Mouse (Mus musculus) heart, embryonic 16.5 days (tissue): ENCODE results near the gene Qser1. TPM values are rescaled to one million over a fixed set of nuclear protein-coding genes. Genes with fewer than 3 reads are reported as not detected.
"Not testable (repeated sequence)": the region's sequence is repeated elsewhere in the genome, so short reads cannot be mapped to it uniquely, and the experiment has no call there.

Experiments
- ATAC-seq: fragments of 200-750 bp; cut with Nextera tagmentation; replicated peaks from 2 replicates; pipeline ENCODE4 v1.8.0; 2017; ENCODE audit warnings: moderate number of reproducible peaks; ENCODE audit not compliant: insufficient read depth, low FRiP score; ENCODE audit errors: extremely low read depth
- H3K27ac ChIP-seq: fragments of 300-500 bp; sonication (generic); 2 replicates; pipeline ENCODE4 v1.5.1; 2014; ENCODE audit warnings: mild to moderate bottlenecking, low read length, control low read depth, moderate library complexity
- H3K27me3 ChIP-seq: fragments of 300-500 bp; sonication (generic); 2 replicates; pipeline ENCODE4 v1.6.1; 2014; ENCODE audit warnings: low read length, mixed read lengths; ENCODE audit not compliant: control insufficient read depth, insufficient read depth
- H3K36me3 ChIP-seq: fragments of 300-500 bp; sonication (generic); 2 replicates; pipeline ENCODE4 v1.6.1; 2014; ENCODE audit not compliant: control insufficient read depth, insufficient read depth
- H3K4me1 ChIP-seq: fragments of 300-500 bp; sonication (generic); 2 replicates; pipeline ENCODE4 v1.6.1; 2014; ENCODE audit warnings: low read length, mixed read lengths; ENCODE audit not compliant: control insufficient read depth, insufficient read depth
- H3K4me2 ChIP-seq: fragments of 300-500 bp; sonication (generic); 2 replicates; pipeline ENCODE4 v1.6.1; 2014; ENCODE audit warnings: low read depth, mild to moderate bottlenecking, control low read depth, low read length
- H3K4me3 ChIP-seq: fragments of 300-500 bp; sonication (generic); 2 replicates; pipeline ENCODE4 v1.5.1; 2014; ENCODE audit warnings: mild to moderate bottlenecking, control low read depth, low read length
- H3K9ac ChIP-seq: fragments of 300-500 bp; sonication (generic); 2 replicates; pipeline ENCODE4 v1.6.1; 2014; ENCODE audit warnings: low read length, control low read depth
- H3K9me3 ChIP-seq: fragments of 300-500 bp; sonication (generic); replicated peaks from 2 replicates; pipeline ENCODE4 v1.6.1; 2016; ENCODE audit warnings: low read length; ENCODE audit not compliant: control insufficient read depth
- WGBS: fragments of 180-500 bp; shearing (Covaris S2); extraction: QIAGEN DNeasy Blood & Tissue Kit; methylation state at CpG from one replicate; pipeline ENCODE4 v1.1.7; 2014; 5-methylcytosine and 5-hydroxymethylcytosine counted together
- polyA plus RNA-seq: library from polyadenylated mRNA; unstranded; fragments of >200 nt; fragmentation: Nextera tagmentation; extraction: Ambion mirVana; gene quantifications from 2 replicates; pipeline ENCODE4 v1.2.1, GENCODE M21; 2015

Gene Qser1
- polyA plus RNA-seq, result 5.6 and 6.2 TPM in 2 replicates

GRCm38 (mm10) chr2:104816371-104816827 lies at the start of gene Qser1:
Qser1 (minus strand) TSS chr2:104816760.
- Histone ChIP-seq H3K27ac (peak within 1 kb of the TSS; percentile 98), H3K4me2 (peak within 1 kb of the TSS; percentile 94), H3K4me3 (peak within 1 kb of the TSS; percentile 89), H3K9me3 (no peaks in the 10 kb centered on the region), H3K4me1 (peaks cover 17% of the 10 kb centered on the region), H3K36me3 (no peaks in the 10 kb centered on the region), H3K9ac (peak within 1 kb of the TSS; percentile 98), H3K27me3 (no peaks in the 10 kb centered on the region)
- peak; percentile 47 for ATAC-seq
- under 1% methylated on average over 36 of the region's 50 CpGs for WGBS

GRCm38 (mm10) chr2:104864176-104864860 lies 47.8 kb upstream of the Qser1 start:
- Histone ChIP-seq H3K36me3 (no peaks in the 10 kb centered on the region), H3K4me2 (no peak overlapping the region), H3K9me3 (no peaks in the 10 kb centered on the region), H3K4me3 (no peak overlapping the region), H3K27me3 (no peaks in the 10 kb centered on the region), H3K4me1 (no peaks in the 10 kb centered on the region), H3K27ac (no peak overlapping the region), H3K9ac (no peak overlapping the region)
- 77% methylated on average over 4 of the region's 4 CpGs for WGBS
- ATAC-seq, result no peak

GRCm38 (mm10) chr2:104860426-104860825 lies 43.9 kb upstream of the Qser1 start:
- WGBS, result 75% methylated on average over 10 of the region's 10 CpGs
- no peak overlapping the region for H3K4me3 ChIP-seq

GRCm38 (mm10) chr2:104859060-104859459 lies 42.5 kb upstream of the Qser1 start:
- Histone ChIP-seq H3K27ac (no peak overlapping the region), H3K9ac (no peak overlapping the region), H3K4me1 (no peaks in the 10 kb centered on the region), H3K4me3 (no peak overlapping the region), H3K4me2 (no peak overlapping the region), H3K27me3 (no peaks in the 10 kb centered on the region), H3K9me3 (no peaks in the 10 kb centered on the region), H3K36me3 (no peaks in the 10 kb centered on the region)
- 76% methylated on average over 5 of the region's 5 CpGs for WGBS
- ATAC-seq, result no peak

More at GRCm38 (mm10) chr2:104860426-104860825, 43.9 kb upstream of the Qser1 start:
- Histone ChIP-seq H3K4me1 (no peaks in the 10 kb centered on the region), H3K9me3 (no peaks in the 10 kb centered on the region), H3K4me2 (no peak overlapping the region), H3K36me3 (no peaks in the 10 kb centered on the region), H3K27ac (no peak overlapping the region), H3K9ac (no peak overlapping the region), H3K27me3 (no peaks in the 10 kb centered on the region)
- ATAC-seq, result no peak

- not testable (repeated sequence) for H3K9me3 ChIP-seq, H3K36me3 ChIP-seq, H3K4me2 ChIP-seq, H3K4me1 ChIP-seq, H3K27ac ChIP-seq, H3K9ac ChIP-seq, H3K4me3 ChIP-seq, ATAC-seq, H3K27me3 ChIP-seq
- WGBS, result 91% methylated on average over 3 of the region's 3 CpGs
Measured at GRCm38 (mm10) chr2:104858083-104858482, 41.5 kb upstream of the Qser1 start.

GRCm38 (mm10) chr2:104856218-104856617 lies 39.7 kb upstream of the Qser1 start:
- no peak overlapping the region for H3K4me2 ChIP-seq
- no peak for ATAC-seq
- WGBS, result 49% methylated on average over 1 of the region's 1 CpGs

GRCm38 (mm10) chr2:104855732-104856131 lies 39.2 kb upstream of the Qser1 start:
- no peak overlapping the region for H3K9ac ChIP-seq
- H3K27me3 ChIP-seq, result peaks cover 6% of the 10 kb centered on the region; the same call in 1 of the 2 replicates
- no peak overlapping the region for H3K4me2 ChIP-seq
- no peaks in the 10 kb centered on the region for H3K4me1 ChIP-seq
- H3K36me3 ChIP-seq, result no peaks in the 10 kb centered on the region
- no peak overlapping the region for H3K27ac ChIP-seq
- no peaks in the 10 kb centered on the region for H3K9me3 ChIP-seq
- H3K4me3 ChIP-seq, result no peak overlapping the region
- WGBS, result 51% methylated on average over 3 of the region's 3 CpGs
- ATAC-seq, result no peak

More at GRCm38 (mm10) chr2:104856218-104856617, 39.7 kb upstream of the Qser1 start:
- H3K9me3 ChIP-seq, result no peaks in the 10 kb centered on the region
- H3K27me3 ChIP-seq, result 0 out of 2 replicates have a peak, but pooled peaks cover 3% of the 10 kb centered on the region
- no peak overlapping the region for H3K27ac ChIP-seq
- no peaks in the 10 kb centered on the region for H3K4me1 ChIP-seq
- no peaks in the 10 kb centered on the region for H3K36me3 ChIP-seq
- H3K4me3 ChIP-seq, result no peak overlapping the region
- no peak overlapping the region for H3K9ac ChIP-seq

GRCm38 (mm10) chr2:104854836-104855235 lies 38.3 kb upstream of the Qser1 start:
- H3K27ac ChIP-seq, result no peak overlapping the region
- 59% methylated on average over 1 of the region's 1 CpGs for WGBS

GRCm38 (mm10) chr2:104852546-104852945 lies 36.0 kb upstream of the Qser1 start:
- H3K4me2 ChIP-seq, result no peak overlapping the region
- no peaks in the 10 kb centered on the region for H3K36me3 ChIP-seq
- no peaks in the 10 kb centered on the region for H3K9me3 ChIP-seq
- no peak for ATAC-seq
- H3K27ac ChIP-seq, result no peak overlapping the region
- H3K4me1 ChIP-seq, result peaks cover 5% of the 10 kb centered on the region
- WGBS, result 87% methylated on average over 7 of the region's 7 CpGs
- no peak overlapping the region for H3K4me3 ChIP-seq
- H3K27me3 ChIP-seq, result peaks cover 6% of the 10 kb centered on the region; the same call in 1 of the 2 replicates
- no peak overlapping the region for H3K9ac ChIP-seq

More at GRCm38 (mm10) chr2:104854836-104855235, 38.3 kb upstream of the Qser1 start:
- Histone ChIP-seq H3K9ac (no peak overlapping the region), H3K27me3 (peaks cover 6% of the 10 kb centered on the region; the same call in 1 of the 2 replicates), H3K4me1 (peaks cover 2% of the 10 kb centered on the region; the same call in 1 of the 2 replicates), H3K36me3 (no peaks in the 10 kb centered on the region), H3K4me2 (no peak overlapping the region), H3K9me3 (no peaks in the 10 kb centered on the region), H3K4me3 (no peak overlapping the region)
- no peak for ATAC-seq
